Mouse (Mus musculus): ENCODE measurements around the gene Noxo1.

Noxo1 gene

GRCm38 (mm10) chr17:24676187-24676586 is 19.8 kb upstream of the Noxo1 start:
- DNase-seq (ENCODE audit: extremely low read depth, low read depth, low spot score): no peak

GRCm38 (mm10) chr17:24676877-24677276 is 19.2 kb upstream of the Noxo1 start:
- no peak for DNase-seq (ENCODE audit: extremely low read depth, low read depth, low spot score)

- DNase-seq (ENCODE audit: extremely low read depth, low read depth, low spot score): no peak
These were observed 18.4 kb upstream of the Noxo1 start for GRCm38 (mm10) chr17:24677500-24678080.

GRCm38 (mm10) chr17:24686514-24686913 is 9.5 kb upstream of the Noxo1 start:
- no peak for DNase-seq (ENCODE audit: extremely low read depth, low read depth, low spot score)

- no peak for DNase-seq (ENCODE audit: extremely low read depth, low read depth, low spot score)
These were observed 8.9 kb upstream of the Noxo1 start for GRCm38 (mm10) chr17:24687146-24687595.

GRCm38 (mm10) chr17:24687599-24687998 is 8.4 kb upstream of the Noxo1 start:
- no peak for DNase-seq (ENCODE audit: extremely low read depth, low read depth, low spot score)

GRCm38 (mm10) chr17:24689251-24690081 is 6.6 kb upstream of the Noxo1 start, which contains the start of gene Syngr3:
Syngr3 (minus strand) TSS chr17:24689955.
- no peak for DNase-seq (ENCODE audit: extremely low read depth, low read depth, low spot score)

- no peak for DNase-seq (ENCODE audit: extremely low read depth, low read depth, low spot score)
These were observed 3.6 kb upstream of the Noxo1 start for GRCm38 (mm10) chr17:24692385-24692784.

GRCm38 (mm10) chr17:24695326-24696010 is 566 bp upstream of the Noxo1 start:
- no peak for DNase-seq (ENCODE audit: extremely low read depth, low read depth, low spot score)

- no peak for DNase-seq (ENCODE audit: extremely low read depth, low read depth, low spot score)
These were observed 2.0 kb downstream of the Noxo1 start for GRCm38 (mm10) chr17:24697985-24698384.

- no peak for DNase-seq (ENCODE audit: extremely low read depth, low read depth, low spot score)
These were observed 2.7 kb downstream of the Noxo1 start for GRCm38 (mm10) chr17:24698715-24699114.

GRCm38 (mm10) chr17:24699473-24699872 is 3.4 kb downstream of the Noxo1 start:
- no peak for DNase-seq (ENCODE audit: extremely low read depth, low read depth, low spot score)

- DNase-seq (ENCODE audit: extremely low read depth, low read depth, low spot score): no peak
These were observed 5.2 kb downstream of the Noxo1 start for GRCm38 (mm10) chr17:24701251-24701650.

- no peak for DNase-seq (ENCODE audit: extremely low read depth, low read depth, low spot score)
These were observed 9.8 kb downstream of the Noxo1 start for GRCm38 (mm10) chr17:24705821-24706220.

- no peak for DNase-seq (ENCODE audit: extremely low read depth, low read depth, low spot score)
These were observed 11.2 kb downstream of the Noxo1 start, which contains the start of gene Tbl3 for GRCm38 (mm10) chr17:24706982-24707800. Tbl3 (minus strand) TSS chr17:24707660.

GRCm38 (mm10) chr17:24707801-24708425 is 11.9 kb downstream of the Noxo1 start:
- DNase-seq (ENCODE audit: extremely low read depth, low read depth, low spot score): no peak

GRCm38 (mm10) chr17:24708646-24709045 is 12.6 kb downstream of the Noxo1 start:
- DNase-seq (ENCODE audit: extremely low read depth, low read depth, low spot score): no peak

GRCm38 (mm10) chr17:24715556-24715955 is 19.5 kb downstream of the Noxo1 start:
- DNase-seq (ENCODE audit: extremely low read depth, low read depth, low spot score): no peak

- no peak for DNase-seq (ENCODE audit: extremely low read depth, low read depth, low spot score)
These were observed 20.2 kb downstream of the Noxo1 start for GRCm38 (mm10) chr17:24716166-24716682.

GRCm38 (mm10) chr17:24717943-24718342 is 21.9 kb downstream of the Noxo1 start, which contains the start of the genes Rnf151 and Rps2:
Rnf151 (minus strand) TSS chr17:24718063.
Rps2 (plus strand) TSS chr17:24718116.
- no peak for DNase-seq (ENCODE audit: extremely low read depth, low read depth, low spot score)
